Mouse (Mus musculus) lung, embryonic 15.5 days (tissue): Measurements from ENCODE around the gene A3galt2. TPM values are rescaled to one million over a fixed set of nuclear protein-coding genes. Genes with fewer than 3 reads are reported as not detected.

Source experiments
- ATAC-seq: fragments of 200-750 bp; cut with Nextera tagmentation; 2 replicates; pipeline ENCODE4 v1.8.0; 2017; ENCODE audit warnings: moderate number of reproducible peaks, borderline replicate concordance; ENCODE audit not compliant: low FRiP score, low TSS enrichment; ENCODE audit errors: extremely low read depth
- H3K27ac ChIP-seq: fragments of 300-500 bp; sonication (generic); 2 replicates; pipeline ENCODE4 v1.5.1; 2015; ENCODE audit warnings: moderate library complexity, mild to moderate bottlenecking, inconsistent platforms
- H3K27me3 ChIP-seq: fragments of 300-500 bp; sonication (generic); 2 replicates; pipeline ENCODE4 v1.6.1; 2015; ENCODE audit warnings: inconsistent platforms
- H3K36me3 ChIP-seq: fragments of 300-500 bp; sonication (generic); 2 replicates; pipeline ENCODE4 v1.6.1; 2015; ENCODE audit warnings: inconsistent platforms
- H3K4me1 ChIP-seq: fragments of 300-500 bp; sonication (generic); 2 replicates; pipeline ENCODE4 v1.6.1; 2015; ENCODE audit warnings: inconsistent platforms
- H3K4me2 ChIP-seq: fragments of 300-500 bp; sonication (generic); 2 replicates; pipeline ENCODE4 v1.6.1; 2015; ENCODE audit warnings: inconsistent platforms, mild to moderate bottlenecking, moderate library complexity
- H3K4me3 ChIP-seq: fragments of 300-500 bp; sonication (generic); 2 replicates; pipeline ENCODE4 v1.5.1; 2015; ENCODE audit warnings: mild to moderate bottlenecking, inconsistent platforms
- H3K9ac ChIP-seq: fragments of 300-500 bp; sonication (generic); 2 replicates; pipeline ENCODE4 v1.6.1; 2015; ENCODE audit warnings: inconsistent platforms
- H3K9me3 ChIP-seq: fragments of 300-500 bp; sonication (generic); 2 replicates; pipeline ENCODE4 v1.6.1; 2016; ENCODE audit warnings: inconsistent platforms
- WGBS: fragments of 180-500 bp; shearing (Covaris S2); methylation state at CpG from one replicate; pipeline ENCODE4 v1.1.7; 2015; 5-methylcytosine and 5-hydroxymethylcytosine counted together
- polyA plus RNA-seq: library from polyadenylated mRNA; unstranded; fragments of >200 nt; fragmentation: Nextera tagmentation; extraction: Ambion mirVana; gene quantifications from 2 replicates; pipeline ENCODE4 v1.2.1, GENCODE M21; 2015

A3galt2 gene
- polyA plus RNA-seq = 0.20 and 0.35 TPM in 2 replicates

DNA sequence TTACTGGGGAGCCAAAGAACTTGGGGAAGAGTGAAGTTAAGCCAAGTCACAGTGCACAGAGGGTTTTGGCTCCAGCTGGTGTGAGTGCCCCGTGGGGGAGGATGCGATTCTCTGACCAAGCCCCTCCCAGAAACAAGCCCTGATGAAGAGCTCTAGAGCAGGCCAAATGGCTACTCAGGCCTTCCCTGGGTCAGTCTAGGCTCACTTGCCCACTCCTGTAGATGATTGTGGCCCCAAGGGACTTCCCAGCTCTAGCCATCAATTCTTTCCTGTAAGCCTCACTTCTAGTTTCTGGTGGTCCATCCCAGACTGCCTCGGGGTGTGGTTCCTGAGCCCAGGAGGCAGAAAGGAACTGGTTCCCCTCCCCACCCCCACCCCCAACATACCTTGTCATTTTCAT is at the start of gene A3galt2:
A3galt2 (plus strand) TSS at position 301 of the 400 bp plus-strand sequence.
- 0 out of 2 replicates have a peak within 1 kb of the TSS, but pooled peaks have one; percentile 1 for H3K27ac ChIP-seq
- ATAC-seq = no peak
- no peaks in the 10 kb centered on the region for H3K4me1 ChIP-seq
- peaks cover 39% of the 10 kb centered on the region for H3K36me3 ChIP-seq
- no peak within 1 kb of the TSS for H3K4me3 ChIP-seq
- H3K4me2 ChIP-seq = no peak within 1 kb of the TSS
- no peak within 1 kb of the TSS for H3K9ac ChIP-seq
- H3K27me3 ChIP-seq = no peaks in the 10 kb centered on the region
- 53% methylated on average over 3 of the region's 3 CpGs for WGBS
- no peaks in the 10 kb centered on the region for H3K9me3 ChIP-seq

- no peaks in the 10 kb centered on the region for H3K9me3 ChIP-seq
- 5% methylated on average over 9 of the region's 9 CpGs for whole genome bisulfite sequencing
- no peak overlapping the region for H3K4me2 ChIP-seq
- H3K36me3 ChIP-seq = no peaks in the 10 kb centered on the region
- peak overlapping the region; percentile 38; the same call in 1 of the 2 replicates for H3K27ac ChIP-seq
- no peak overlapping the region for H3K4me3 ChIP-seq
- ATAC-seq = peak; percentile 80
- H3K27me3 ChIP-seq = no peaks in the 10 kb centered on the region
- H3K4me1 ChIP-seq = peaks cover 22% of the 10 kb centered on the region
- no peak overlapping the region for H3K9ac ChIP-seq
Measured at GRCm38 (mm10) chr4:128706626-128707025, 48.5 kb upstream of the A3galt2 start.

GRCm38 (mm10) chr4:128707384-128707783 is 47.8 kb upstream of the A3galt2 start:
- Histone ChIP-seq H3K36me3 (no peaks in the 10 kb centered on the region), H3K27me3 (no peaks in the 10 kb centered on the region), H3K4me1 (peaks cover 27% of the 10 kb centered on the region), H3K27ac (no peak overlapping the region), H3K9ac (no peak overlapping the region), H3K4me3 (no peak overlapping the region), H3K9me3 (no peaks in the 10 kb centered on the region), H3K4me2 (no peak overlapping the region)
- ATAC-seq = no peak
- 50% methylated on average over 4 of the region's 4 CpGs for WGBS

GRCm38 (mm10) chr4:128709061-128709780 is 45.9 kb upstream of the A3galt2 start:
- Histone ChIP-seq H3K9ac (no peak overlapping the region), H3K9me3 (no peaks in the 10 kb centered on the region), H3K4me3 (no peak overlapping the region), H3K4me1 (peaks cover 28% of the 10 kb centered on the region), H3K27me3 (no peaks in the 10 kb centered on the region), H3K36me3 (no peaks in the 10 kb centered on the region), H3K27ac (no peak overlapping the region), H3K4me2 (no peak overlapping the region)
- 77% methylated on average over 15 of the region's 15 CpGs for WGBS
- ATAC-seq = no peak

DNA sequence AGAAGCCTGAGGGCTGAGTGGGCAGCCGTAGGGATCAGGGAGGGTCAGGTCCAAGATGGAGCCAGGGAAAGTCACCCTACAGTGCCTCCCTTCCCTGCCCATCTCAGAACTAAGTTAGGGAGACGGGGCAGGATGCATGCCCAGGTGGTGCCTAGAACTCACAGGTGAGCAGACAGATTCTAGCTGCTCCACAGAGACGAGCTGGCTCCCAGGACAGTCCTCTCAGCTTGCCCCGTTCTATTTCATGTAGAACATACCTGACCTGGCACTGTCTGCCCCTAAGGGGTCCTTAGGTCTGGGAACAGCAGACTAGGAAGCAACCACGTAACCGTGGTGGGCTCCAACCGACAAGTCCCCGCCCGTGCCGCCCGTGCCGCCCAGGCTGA is 45.4 kb upstream of the A3galt2 start:
- WGBS = 92% methylated on average over 12 of the region's 12 CpGs
- no peak for ATAC-seq
- Histone ChIP-seq H3K27ac (no peak overlapping the region), H3K4me2 (no peak overlapping the region), H3K9ac (no peak overlapping the region), H3K36me3 (no peaks in the 10 kb centered on the region), H3K9me3 (no peaks in the 10 kb centered on the region), H3K4me1 (peaks cover 34% of the 10 kb centered on the region), H3K27me3 (no peaks in the 10 kb centered on the region), H3K4me3 (no peak overlapping the region)

DNA sequence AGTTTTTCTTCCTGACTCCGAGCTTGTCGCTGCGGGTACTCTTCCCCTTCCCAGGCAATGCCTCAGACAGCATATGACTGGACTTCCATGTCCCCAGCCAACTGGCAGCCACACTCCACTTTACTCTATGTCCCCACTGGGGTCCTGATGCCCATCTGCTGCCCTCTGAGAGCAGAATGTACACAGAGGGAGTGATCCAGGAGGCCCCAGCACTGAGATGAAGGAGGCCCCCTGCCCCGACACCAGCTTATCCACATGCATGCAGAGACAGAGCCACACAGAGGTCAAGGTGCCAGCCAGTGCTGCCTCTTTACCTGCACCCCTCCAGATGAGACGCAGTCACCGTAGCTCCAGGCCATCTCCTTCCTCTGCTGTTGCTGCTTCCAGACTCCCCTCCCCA is 44.9 kb upstream of the A3galt2 start:
- Histone ChIP-seq H3K9me3 (no peaks in the 10 kb centered on the region), H3K27ac (no peak overlapping the region), H3K4me2 (no peak overlapping the region), H3K4me1 (peaks cover 39% of the 10 kb centered on the region), H3K36me3 (no peaks in the 10 kb centered on the region), H3K4me3 (no peak overlapping the region), H3K27me3 (no peaks in the 10 kb centered on the region), H3K9ac (no peak overlapping the region)
- 94% methylated on average over 6 of the region's 6 CpGs for WGBS
- no peak for ATAC-seq

DNA sequence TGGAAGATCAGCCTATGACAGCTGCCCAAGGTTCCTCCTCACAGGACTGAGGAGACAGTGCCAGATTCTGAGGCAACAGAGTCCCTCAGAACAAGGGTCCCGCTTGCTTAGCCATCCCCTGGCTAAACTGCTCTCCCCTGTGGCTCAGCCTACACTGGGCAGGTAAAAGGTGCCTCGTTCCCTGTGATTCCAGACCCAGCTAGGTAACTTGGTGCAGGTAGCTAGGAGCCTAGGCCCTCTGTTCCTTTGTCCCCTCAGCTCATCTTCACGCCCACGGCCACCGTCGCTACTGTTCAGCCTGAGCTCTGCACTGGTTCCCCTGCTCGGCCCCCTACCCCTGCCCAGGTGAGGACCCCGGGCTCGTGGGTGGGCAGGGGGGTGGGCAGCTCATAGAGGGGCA is 44.4 kb upstream of the A3galt2 start:
- 71% methylated on average over 9 of the region's 9 CpGs for WGBS

GRCm38 (mm10) chr4:128711455-128712135 is 43.6 kb upstream of the A3galt2 start:
- no peaks in the 10 kb centered on the region for H3K36me3 ChIP-seq
- H3K9me3 ChIP-seq = no peaks in the 10 kb centered on the region
- 7% methylated on average over 24 of the region's 24 CpGs for WGBS
- ATAC-seq = peak; percentile 49; the same call in 1 of the 2 replicates
- H3K4me3 ChIP-seq = peak overlapping the region; percentile 30
- peak overlapping the region; percentile 62 for H3K4me2 ChIP-seq
- peak overlapping the region; percentile 31 for H3K9ac ChIP-seq
- H3K27ac ChIP-seq = peak overlapping the region; percentile 1; the same call in 1 of the 2 replicates
- peaks cover 45% of the 10 kb centered on the region for H3K4me1 ChIP-seq
- H3K27me3 ChIP-seq = no peaks in the 10 kb centered on the region

More for the DNA sequence above, 44.4 kb upstream of the A3galt2 start:
- H3K4me3 ChIP-seq = no peak overlapping the region
- peaks cover 44% of the 10 kb centered on the region for H3K4me1 ChIP-seq
- H3K9me3 ChIP-seq = no peaks in the 10 kb centered on the region
- no peak for ATAC-seq
- no peak overlapping the region for H3K9ac ChIP-seq
- no peaks in the 10 kb centered on the region for H3K36me3 ChIP-seq
- no peaks in the 10 kb centered on the region for H3K27me3 ChIP-seq
- no peak overlapping the region for H3K4me2 ChIP-seq
- no peak overlapping the region for H3K27ac ChIP-seq

- no peaks in the 10 kb centered on the region for H3K36me3 ChIP-seq
- 57% methylated on average over 13 of the region's 13 CpGs for WGBS
- peak overlapping the region; percentile 62 for H3K4me2 ChIP-seq
- H3K4me1 ChIP-seq = peaks cover 42% of the 10 kb centered on the region
- H3K27ac ChIP-seq = 0 out of 2 replicates have a peak overlapping the region, but pooled peaks have one; percentile 1
- H3K9me3 ChIP-seq = no peaks in the 10 kb centered on the region
- H3K9ac ChIP-seq = peak overlapping the region; percentile 31; the same call in 1 of the 2 replicates
- no peaks in the 10 kb centered on the region for H3K27me3 ChIP-seq
- H3K4me3 ChIP-seq = peak overlapping the region; percentile 30
- ATAC-seq = no peak
Measured at GRCm38 (mm10) chr4:128712136-128712655, 43.0 kb upstream of the A3galt2 start.

DNA sequence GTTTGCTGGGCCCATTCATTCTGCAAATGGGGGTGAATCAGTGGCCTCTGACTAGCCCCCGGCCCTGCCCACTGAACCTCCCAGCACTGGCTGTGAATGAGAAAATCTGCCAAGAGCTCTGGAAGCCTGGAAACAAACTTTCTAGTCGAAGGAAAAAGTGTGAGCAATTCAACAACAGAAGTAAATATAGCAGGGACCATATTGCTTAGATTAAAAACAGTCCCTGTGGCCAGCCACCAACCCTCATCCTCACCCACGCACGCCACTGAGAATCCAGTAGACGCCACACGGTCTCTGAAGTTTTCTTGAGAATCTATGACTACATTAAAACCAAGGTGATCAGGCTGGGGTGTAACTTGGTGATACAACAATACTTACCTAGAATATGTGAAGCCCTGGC is 42.2 kb upstream of the A3galt2 start:
- ATAC-seq = no peak
- no peaks in the 10 kb centered on the region for H3K27me3 ChIP-seq
- H3K9ac ChIP-seq = no peak overlapping the region
- no peaks in the 10 kb centered on the region for H3K36me3 ChIP-seq
- H3K4me2 ChIP-seq = no peak overlapping the region
- peaks cover 42% of the 10 kb centered on the region for H3K4me1 ChIP-seq
- no peak overlapping the region for H3K4me3 ChIP-seq
- no peaks in the 10 kb centered on the region for H3K9me3 ChIP-seq
- no peak overlapping the region for H3K27ac ChIP-seq
- WGBS = 81% methylated on average over 6 of the region's 6 CpGs

GRCm38 (mm10) chr4:128715241-128716204 is 39.6 kb upstream of the A3galt2 start:
- peak overlapping the region; percentile 39 for H3K4me2 ChIP-seq
- WGBS = 7% methylated on average over 14 of the region's 14 CpGs
- ATAC-seq = peak; percentile 78
- H3K27ac ChIP-seq = peak overlapping the region; percentile 88
- no peak overlapping the region for H3K4me3 ChIP-seq
- H3K9me3 ChIP-seq = no peaks in the 10 kb centered on the region
- no peaks in the 10 kb centered on the region for H3K36me3 ChIP-seq
- H3K4me1 ChIP-seq = peaks cover 57% of the 10 kb centered on the region
- H3K9ac ChIP-seq = no peak overlapping the region
- no peaks in the 10 kb centered on the region for H3K27me3 ChIP-seq
